ENCODE assay signal across 12 mouse cellular contexts in genomic region chr2:108935981-108936762, GRCm38 (mm10).
A peak's percentile ranks its signal among the peaks of the same experiment; 100 is the strongest.
DNase-seq lines count a peak whose midpoint lies in the region; ATAC-seq and TF ChIP-seq lines count a peak whose summit lies in the region.
"Had no signal": no experiment of that assay in that cellular context is flagged by ENCODE, and none has a peak within 500 bp of the region (broad histone marks: within the 10 kb centered on the region; RNA-seq: fewer than 3 reads in every experiment).

No protein-coding gene starts in this region.

- no peaks in the 10 kb centered on the region for H3K27me3 ChIP-seq in forebrain, embryonic 13.5 days
- no peaks in the 10 kb centered on the region for H3K27me3 ChIP-seq in intestine, embryonic 15.5 days (replicated peaks)
- H3K27me3 ChIP-seq: embryonic facial prominence, embryonic 15.5 days had no signal

- H3K36me3 ChIP-seq in forebrain, embryonic 13.5 days (ENCODE audit: poor library complexity, severe bottlenecking): no peaks in the 10 kb centered on the region
- no peaks in the 10 kb centered on the region for H3K36me3 ChIP-seq in intestine, embryonic 15.5 days
- H3K36me3 ChIP-seq: embryonic facial prominence, embryonic 15.5 days had no signal

- H3K9ac ChIP-seq in forebrain, embryonic 13.5 days: no peak overlapping the region
- no peak overlapping the region for H3K9ac ChIP-seq in intestine, embryonic 15.5 days
- H3K9ac ChIP-seq: embryonic facial prominence, embryonic 15.5 days had no signal

- no peak overlapping the region for H3K27ac ChIP-seq in layer of hippocampus, adult 2 months
- peak overlapping the region; percentile 8; the same call in 1 of the 2 replicates for H3K27ac ChIP-seq in forebrain, embryonic 13.5 days
- no peak overlapping the region for H3K27ac ChIP-seq in intestine, embryonic 15.5 days
- H3K27ac ChIP-seq: embryonic facial prominence, embryonic 15.5 days; left cerebral cortex, adult 2 months had no signal

- no peak overlapping the region for H3K4me3 ChIP-seq in layer of hippocampus, adult 2 months
- H3K4me3 ChIP-seq in forebrain, embryonic 13.5 days: no peak overlapping the region
- no peak overlapping the region for H3K4me3 ChIP-seq in intestine, embryonic 15.5 days (replicated peaks)
- H3K4me3 ChIP-seq: embryonic facial prominence, embryonic 15.5 days; left cerebral cortex, adult 2 months had no signal

- WGBS in forebrain, embryonic 13.5 days: 42% methylated on average over 5 of the region's 5 CpGs
- WGBS in intestine, embryonic 15.5 days: 38% methylated on average over 5 of the region's 5 CpGs

- no peak for TF ChIP-seq CTCF in layer of hippocampus, adult 2 months (conservative IDR thresholded peaks at IDR 0.05)

- peak; percentile 92 for ATAC-seq in forebrain, embryonic 13.5 days
- ATAC-seq in intestine, embryonic 15.5 days: peak; percentile 63
- ATAC-seq in inflammation-experienced regulatory T-cells, adult 6 months: no peak

- peaks cover 10% of the 10 kb centered on the region for H3K4me1 ChIP-seq in forebrain, embryonic 13.5 days
- H3K4me1 ChIP-seq in intestine, embryonic 15.5 days (replicated peaks): no peaks in the 10 kb centered on the region
- H3K4me1 ChIP-seq: embryonic facial prominence, embryonic 15.5 days had no signal

- H3K9me3 ChIP-seq in forebrain, embryonic 13.5 days (replicated peaks): no peaks in the 10 kb centered on the region
- no peaks in the 10 kb centered on the region for H3K9me3 ChIP-seq in intestine, embryonic 15.5 days
- H3K9me3 ChIP-seq: embryonic facial prominence, embryonic 15.5 days had no signal

- no peak overlapping the region for H3K4me2 ChIP-seq in forebrain, embryonic 13.5 days
- H3K4me2 ChIP-seq in intestine, embryonic 15.5 days (replicated peaks): no peak overlapping the region
- H3K4me2 ChIP-seq: embryonic facial prominence, embryonic 15.5 days had no signal

- peak; percentile 15 to 22 for DNase-seq in layer of hippocampus, postnatal 10 days (ENCODE audit: low spot score in 2 of 2)
- no peak for DNase-seq in layer of hippocampus, adult 2 months (ENCODE audit: low spot score in 2 of 2)
- DNase-seq in R1 (ENCODE audit: low read depth, low spot score): peak; percentile 2
- DNase-seq in ovary, postnatal 10 days (ENCODE audit: low spot score): no peak
- DNase-seq: heart, postnatal 36 days; kidney, postnatal 36 days; thymus, postnatal 4 days had no signal

Comparison
In these comparisons a context has a peak if more than half of its experiments do, and no peak if none do; other contexts are left out.
1. DNase-seq: peak in layer of hippocampus, postnatal 10 days (2 of 2) and R1 (single experiment); none in layer of hippocampus, adult 2 months (0 of 2) and ovary, postnatal 10 days (single experiment).